Mouse (Mus musculus) retina, adult 2 months (tissue): ENCODE data around the gene Gm9736.
"Not testable (repeated sequence)": the region's sequence is repeated elsewhere in the genome, so short reads cannot be mapped to it uniquely, and the experiment has no call there.

ENCODE experiments used
- DNase-seq: peaks from one replicate; pipeline ENCODE4 v3.0.0-alpha.2; 2012; ENCODE audit warnings: low read depth, low spot score

Gene Gm9736

DNA sequence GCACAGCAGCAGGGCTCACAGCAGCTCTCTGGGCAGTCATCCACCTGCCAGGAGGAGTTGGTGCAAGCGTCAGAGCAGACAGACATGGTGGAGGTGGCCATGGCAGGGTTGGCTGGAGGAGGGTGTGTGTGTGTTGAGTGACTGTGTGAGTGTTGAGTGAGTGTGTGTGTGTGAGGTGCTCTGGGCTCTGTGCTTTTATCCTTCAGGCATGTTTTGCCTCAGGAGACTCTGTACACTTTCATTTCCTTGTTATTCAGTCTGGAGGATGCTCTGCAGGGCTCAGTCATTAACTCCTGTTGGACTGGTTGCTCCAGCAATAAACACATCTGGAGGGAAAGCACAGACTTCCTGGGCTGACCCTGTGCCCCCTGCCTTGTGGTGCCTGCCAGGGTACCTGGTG, at the start of gene Gm9736:
TSS of gene Gm9736 (minus strand) at position 101 of the 400 bp plus-strand sequence.
- DNase-seq: not testable (repeated sequence)

GRCm38 (mm10) chr10:77798921-77799508, 47.9 kb upstream of the Gm9736 start, which contains the start of gene Gm19668:
Gm19668 (minus strand) TSS chr10:77799133.
- DNase-seq: no peak

- DNase-seq: not testable (repeated sequence)
These were observed 47.2 kb upstream of the Gm9736 start for GRCm38 (mm10) chr10:77798164-77798920.

DNA sequence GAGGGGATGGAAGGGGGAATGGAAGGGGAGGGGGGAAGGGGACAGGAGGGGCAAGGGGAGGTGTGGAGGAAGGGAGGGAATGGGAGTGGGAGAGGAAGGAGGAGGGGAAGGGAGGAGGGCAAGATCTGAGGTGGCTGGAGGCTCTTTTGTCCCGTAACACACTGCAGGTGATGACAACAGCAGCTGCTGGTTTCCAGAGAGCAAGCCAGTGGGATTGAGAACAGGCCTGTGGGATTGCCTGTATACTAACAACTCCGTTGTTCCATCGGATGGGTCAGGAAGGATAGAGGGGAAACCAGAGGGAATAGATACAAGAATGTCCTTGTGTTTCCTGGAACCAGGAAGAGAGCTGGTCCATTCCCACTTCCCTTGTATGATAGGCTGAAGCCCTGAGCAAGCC, 46.5 kb upstream of the Gm9736 start:
- DNase-seq: no peak

DNA sequence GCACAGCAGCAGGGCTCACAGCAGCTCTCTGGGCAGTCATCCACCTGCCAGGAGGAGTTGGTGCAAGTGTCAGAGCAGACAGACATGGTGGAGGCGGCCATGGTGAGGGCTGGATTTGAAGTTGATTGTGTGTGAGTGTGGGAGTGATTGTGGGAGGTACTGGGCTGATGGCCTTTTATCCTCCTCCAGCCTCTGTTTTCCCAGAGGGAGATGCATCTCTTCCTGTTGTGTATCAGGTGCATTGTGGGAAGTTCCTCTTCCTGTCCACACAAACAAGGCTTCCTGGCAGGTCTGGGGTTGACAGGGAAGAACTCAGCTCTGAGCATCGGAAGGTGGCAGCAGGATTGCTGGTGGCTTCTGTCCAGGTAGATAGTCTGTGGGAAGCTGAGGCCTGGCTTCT, 43.8 kb upstream of the Gm9736 start, which contains the start of gene Gm9639:
TSS of gene Gm9639 (minus strand) at position 101 of the 400 bp plus-strand sequence.
- no peak for DNase-seq

DNA sequence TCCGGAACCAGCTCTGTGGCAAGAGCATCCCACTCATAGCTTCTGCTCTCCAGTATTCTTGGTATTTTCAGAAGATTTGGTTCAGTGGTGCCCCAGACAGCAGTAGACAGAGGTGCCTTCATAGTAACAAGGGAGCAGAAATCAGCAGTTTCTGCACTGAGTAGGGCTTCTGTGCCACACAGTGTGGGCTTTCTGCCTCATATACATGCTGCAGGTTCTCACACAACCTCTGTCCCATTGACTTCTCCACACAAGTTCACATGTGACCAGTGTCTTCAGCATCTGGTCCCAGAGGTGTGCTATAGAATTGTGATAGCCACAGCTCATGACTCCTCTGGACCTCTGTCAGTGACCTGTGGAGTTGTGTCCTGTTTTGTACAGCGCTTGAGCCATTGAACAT, 37.5 kb upstream of the Gm9736 start:
- no peak for DNase-seq

GRCm38 (mm10) chr10:77787876-77788275, 36.7 kb upstream of the Gm9736 start, which contains the start of gene Gm7137:
Gm7137 (minus strand) TSS chr10:77788200.
- DNase-seq: not testable (repeated sequence)

- not testable (repeated sequence) for DNase-seq
These were observed 32.2 kb upstream of the Gm9736 start for GRCm38 (mm10) chr10:77783396-77783795.

GRCm38 (mm10) chr10:77782442-77782841, 31.3 kb upstream of the Gm9736 start, which contains the start of gene Gm3250:
Gm3250 (minus strand) TSS chr10:77782542.
- DNase-seq: not testable (repeated sequence)

GRCm38 (mm10) chr10:77776844-77777243, 25.7 kb upstream of the Gm9736 start, which contains the start of gene Gm7138:
Gm7138 (minus strand) TSS chr10:77776944.
- DNase-seq: not testable (repeated sequence)

DNA sequence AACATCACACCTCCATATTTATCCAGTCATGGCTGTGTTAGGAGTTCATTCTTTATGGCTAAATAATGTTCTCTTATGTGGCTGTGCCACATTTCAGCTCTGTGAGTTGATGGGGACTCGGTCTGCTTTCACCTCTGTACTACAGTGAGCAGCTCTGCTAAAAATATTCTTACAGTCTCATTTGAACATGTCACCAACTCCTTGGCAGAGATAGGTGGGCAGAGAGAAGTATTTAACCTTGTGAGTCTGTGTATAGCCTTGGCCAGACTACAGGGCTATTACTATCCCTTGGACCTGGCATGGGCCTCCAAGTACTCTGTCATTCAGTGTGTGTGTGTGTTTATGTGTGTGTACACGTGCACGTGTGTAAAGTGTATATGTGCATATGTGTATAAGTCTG, 21.0 kb upstream of the Gm9736 start:
- not testable (repeated sequence) for DNase-seq

DNA sequence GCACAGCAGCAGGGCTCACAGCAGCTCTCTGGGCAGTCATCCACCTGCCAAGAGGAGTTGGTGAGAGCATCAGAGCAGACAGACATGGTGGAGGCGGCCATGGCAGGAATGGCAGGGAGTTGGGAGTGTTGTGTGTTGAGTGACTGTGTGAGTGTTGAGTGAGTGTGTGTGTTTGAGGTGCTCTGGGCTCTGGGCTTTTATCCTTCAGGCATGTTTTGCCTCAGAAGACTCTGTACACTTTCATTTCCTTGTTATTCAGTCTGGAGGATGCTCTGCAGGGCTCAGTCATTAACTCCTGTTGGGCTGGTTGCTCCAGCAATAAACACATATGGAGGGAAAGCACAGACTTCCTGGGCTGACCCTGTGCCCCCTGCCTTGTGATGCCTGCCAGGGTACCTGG, 20.1 kb upstream of the Gm9736 start, which contains the start of gene Gm3238:
TSS of gene Gm3238 (minus strand) at position 101 of the 400 bp plus-strand sequence.
- not testable (repeated sequence) for DNase-seq

GRCm38 (mm10) chr10:77769727-77770126, 18.6 kb upstream of the Gm9736 start:
- no peak for DNase-seq

- not testable (repeated sequence) for DNase-seq
These were observed 8.4 kb upstream of the Gm9736 start, which contains the start of gene Gm3233 for GRCm38 (mm10) chr10:77759582-77759981. Gm3233 (minus strand) TSS chr10:77759682.

DNA sequence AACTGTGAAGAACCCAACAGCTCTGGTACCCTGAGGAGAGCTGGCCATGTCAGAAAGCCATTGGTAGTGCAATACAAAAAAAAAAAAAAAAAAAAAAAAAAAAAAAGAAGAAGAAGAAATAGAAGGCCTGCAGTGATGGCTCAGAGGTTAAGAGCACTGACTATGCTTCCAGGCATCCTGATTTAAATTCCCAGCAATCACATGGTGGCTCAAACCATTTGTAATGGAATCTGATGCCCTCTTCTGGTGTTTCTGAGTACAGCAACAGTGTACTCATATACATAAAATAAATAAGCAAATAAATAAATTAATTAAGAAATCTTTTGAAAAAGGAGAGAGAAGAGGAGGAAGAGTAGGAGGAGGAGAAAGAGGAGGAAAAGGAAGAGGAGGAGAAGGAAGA, 2.3 kb upstream of the Gm9736 start:
- DNase-seq: no peak

DNA sequence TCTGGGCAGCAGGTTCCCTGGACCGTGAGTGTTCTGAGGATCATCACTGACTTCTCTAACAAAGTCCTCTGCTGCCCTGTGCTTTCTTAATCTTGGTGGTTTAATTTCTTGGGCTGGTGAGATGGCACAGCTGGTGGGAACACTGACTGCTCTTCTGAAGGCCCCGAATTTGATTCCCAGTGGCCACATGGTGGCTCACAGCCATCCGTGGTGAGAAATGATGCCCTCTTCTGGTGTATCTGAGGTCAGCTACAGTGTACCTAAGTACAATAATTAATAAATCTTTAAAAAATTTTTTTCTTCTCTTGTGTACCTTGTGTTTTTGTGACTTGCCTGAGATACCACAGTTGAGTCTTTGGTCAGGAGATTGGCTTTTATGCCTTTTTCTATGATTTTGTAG, 1.2 kb upstream of the Gm9736 start:
- not testable (repeated sequence) for DNase-seq

DNA sequence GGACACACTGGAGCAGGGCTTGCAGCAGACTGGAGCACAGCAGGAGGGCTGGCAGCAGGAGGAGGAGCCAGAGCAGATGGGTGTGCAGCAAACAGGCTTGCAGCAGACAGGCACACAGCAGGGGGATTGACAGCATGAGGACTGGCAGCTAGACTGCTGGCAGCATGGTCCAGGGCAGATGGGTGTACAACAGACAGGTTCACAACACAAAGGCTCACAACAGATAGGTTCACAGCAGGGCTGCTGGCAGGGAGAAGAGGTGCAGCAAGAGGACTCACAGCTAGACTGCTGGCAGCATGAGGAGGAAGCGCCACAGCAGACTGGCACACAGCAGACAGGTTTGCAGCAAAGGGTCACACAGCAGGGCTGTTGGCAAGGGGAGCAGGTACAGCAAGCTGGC, 468 bp downstream of the Gm9736 start:
- DNase-seq: not testable (repeated sequence)

GRCm38 (mm10) chr10:77741924-77742688, 9.0 kb downstream of the Gm9736 start, which contains the start of gene Gm18596:
Gm18596 (minus strand) TSS chr10:77742638.
- not testable (repeated sequence) for DNase-seq

- DNase-seq: no peak
These were observed 12.2 kb downstream of the Gm9736 start for GRCm38 (mm10) chr10:77738929-77739328.

DNA sequence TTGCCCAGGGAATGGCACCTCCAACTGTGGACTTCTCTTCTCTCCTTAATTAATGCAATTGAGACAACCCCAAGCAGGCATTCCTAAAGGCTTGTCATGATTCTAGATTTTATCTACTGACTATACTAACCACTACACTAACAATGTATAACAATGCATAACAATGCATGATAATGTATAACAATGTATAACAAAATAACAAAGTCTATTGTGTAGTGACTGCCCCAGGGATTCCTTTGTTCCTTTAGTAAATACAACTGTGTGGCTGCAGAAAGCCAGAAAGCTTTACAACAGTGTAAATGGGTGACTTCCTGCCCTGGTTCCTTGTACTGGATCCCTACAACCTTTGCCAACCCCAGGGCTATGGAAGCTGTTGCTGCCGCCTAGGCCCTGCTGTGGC, 15.2 kb downstream of the Gm9736 start:
- DNase-seq: no peak

DNA sequence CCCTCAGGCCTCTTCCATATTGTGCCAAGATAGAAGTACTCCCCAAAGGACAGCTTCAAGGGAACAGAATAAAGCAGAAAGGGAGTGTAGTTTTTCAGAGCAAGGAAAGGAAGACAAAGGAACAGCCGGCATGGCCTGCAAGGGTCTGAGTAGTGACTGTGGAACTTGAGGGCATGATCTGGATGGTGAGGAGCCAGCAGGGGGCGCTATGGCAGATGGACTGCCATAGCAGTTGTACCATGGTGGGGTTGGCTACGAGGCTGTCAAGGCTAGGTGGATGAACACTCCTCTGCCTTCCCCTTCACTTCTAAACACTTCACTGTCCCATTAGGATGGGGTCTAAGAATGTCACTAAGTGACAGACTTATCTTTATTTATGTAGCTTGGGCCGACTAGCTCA, 21.9 kb downstream of the Gm9736 start:
- no peak for DNase-seq

DNA sequence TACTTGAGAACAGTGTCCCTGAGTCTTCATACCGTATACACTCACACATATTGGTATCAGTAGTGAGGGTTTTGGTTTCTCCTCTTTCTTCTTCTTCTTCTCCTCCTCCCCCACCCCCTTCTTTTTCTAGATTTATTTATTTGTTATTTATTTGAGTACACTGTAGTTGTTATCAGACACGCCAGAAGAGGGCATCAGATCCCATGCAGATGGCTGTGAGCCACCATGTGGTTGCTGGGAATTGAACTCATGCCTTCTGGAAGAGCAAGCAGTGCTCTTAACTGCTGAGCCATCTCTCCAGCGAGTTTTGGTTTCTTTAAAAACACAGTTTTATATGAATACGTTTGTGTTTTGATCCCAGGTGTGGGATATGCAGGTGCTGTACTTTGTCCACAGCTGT, 22.9 kb downstream of the Gm9736 start:
- no peak for DNase-seq
